Mouse (Mus musculus) midbrain, postnatal 0 days (tissue): ENCODE measurements around the gene Vmn1r188. TPM values are rescaled to one million over a fixed set of nuclear protein-coding genes. Genes with fewer than 3 reads are reported as not detected.
"Not testable (repeated sequence)": the region's sequence is repeated elsewhere in the genome, so short reads cannot be mapped to it uniquely, and the experiment has no call there.

ENCODE experiments used
- ATAC-seq: fragments of 200-750 bp; cut with Nextera tagmentation; 2 replicates; pipeline ENCODE4 v1.8.0; 2017; ENCODE audit warnings: moderate number of reproducible peaks, mild to moderate bottlenecking, moderate TSS enrichment, moderate library complexity; ENCODE audit not compliant: low FRiP score
- DNase-seq: peaks from one replicate; pipeline ENCODE4 v3.0.0-alpha.2; 2015; ENCODE audit warnings: low spot score
- H3K27ac ChIP-seq: fragments of 300-500 bp; sonication (generic); 2 replicates; pipeline ENCODE4 v1.5.1; 2014; ENCODE audit warnings: low read depth, mild to moderate bottlenecking, low read length, mixed read lengths
- H3K27me3 ChIP-seq: fragments of 300-500 bp; sonication (generic); 2 replicates; pipeline ENCODE4 v1.6.1; 2014; ENCODE audit warnings: low read length, control low read depth, mixed read lengths; ENCODE audit not compliant: insufficient read depth
- H3K36me3 ChIP-seq: fragments of 300-500 bp; sonication (generic); 2 replicates; pipeline ENCODE4 v1.6.1; 2014; ENCODE audit warnings: low read length, control low read depth, mixed read lengths; ENCODE audit not compliant: insufficient read depth
- H3K4me1 ChIP-seq: fragments of 300-500 bp; sonication (generic); 2 replicates; pipeline ENCODE4 v1.6.1; 2014; ENCODE audit warnings: mild to moderate bottlenecking, control low read depth, antibody characterized with exemption, low read length, mixed read lengths; ENCODE audit not compliant: insufficient read depth
- H3K4me2 ChIP-seq: fragments of 300-500 bp; sonication (generic); 2 replicates; pipeline ENCODE4 v1.6.1; 2014; ENCODE audit warnings: low read depth, mild to moderate bottlenecking, low read length, mixed read lengths; ENCODE audit not compliant: poor library complexity, severe bottlenecking
- H3K4me3 ChIP-seq: fragments of 300-500 bp; sonication (generic); 2 replicates; pipeline ENCODE4 v1.5.1; 2014; ENCODE audit warnings: low read depth, mild to moderate bottlenecking, low read length, moderate library complexity
- H3K9ac ChIP-seq: fragments of 300-500 bp; sonication (generic); replicated peaks from 2 replicates; pipeline ENCODE4 v1.6.1; 2014; ENCODE audit warnings: mild to moderate bottlenecking, low read length, moderate library complexity, mixed read lengths; ENCODE audit not compliant: poor library complexity, severe bottlenecking
- H3K9me3 ChIP-seq: fragments of 300-500 bp; sonication (generic); 2 replicates; pipeline ENCODE4 v1.6.1; 2016; ENCODE audit warnings: low read length, control low read depth
- CTCF ChIP-seq: IDR thresholded peaks from 2 replicates; pipeline ENCODE4 v1.5.1; 2016; ENCODE audit warnings: antibody characterized with exemption, mild to moderate bottlenecking
- WGBS: fragments of 180-500 bp; shearing (Covaris S2); extraction: QIAGEN DNeasy Blood & Tissue Kit; methylation state at CpG from one replicate; pipeline ENCODE4 v1.1.7; 2014; 5-methylcytosine and 5-hydroxymethylcytosine counted together
- microRNA-seq: library from miRNA; unstranded; fragments of <30 nt; microRNA quantifications from one replicate; pipeline ENCODE4, GENCODE M21; 2016; ENCODE audit warnings: borderline number of aligned reads
- polyA plus RNA-seq: library from polyadenylated mRNA; unstranded; fragments of >200 nt; fragmentation: Nextera tagmentation; extraction: Ambion mirVana; gene quantifications from 2 replicates; pipeline ENCODE4 v1.2.1, GENCODE M21; 2015
- total RNA-seq: library from RNA; depleted of rRNA; stranded (reverse); fragments of >200 nt; gene quantifications from 2 replicates; pipeline ENCODE4 v1.2.3, GENCODE M21; 2014; rRNA removed

The Vmn1r188 gene
- total and polyA plus RNA-seq, 2 experiments from 2014 or later, result not detected

DNA sequence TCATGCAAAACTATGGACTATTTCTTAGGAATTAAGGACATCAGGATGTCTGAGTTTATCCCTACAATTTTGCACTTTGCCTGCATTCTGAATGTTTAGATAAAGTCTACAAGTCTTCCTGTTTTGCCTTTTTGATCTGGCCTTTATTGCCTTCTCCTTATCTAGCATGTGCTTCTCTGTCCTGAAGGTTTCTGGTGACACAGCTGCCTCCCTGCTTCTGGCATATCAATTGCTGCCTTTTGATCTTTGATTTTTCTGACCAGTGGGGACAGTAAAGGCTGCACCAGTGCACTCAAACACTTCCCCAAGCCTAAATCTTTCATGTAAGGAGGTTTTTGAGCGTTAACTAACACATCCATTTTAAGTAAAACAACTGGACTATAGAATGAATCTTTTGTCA, 20.8 kb upstream of the Vmn1r188 start:
- TF ChIP-seq CTCF, result no peak
- 71% methylated on average over 1 of the region's 1 CpGs for WGBS
- no peak overlapping the region for H3K4me3 ChIP-seq

DNA sequence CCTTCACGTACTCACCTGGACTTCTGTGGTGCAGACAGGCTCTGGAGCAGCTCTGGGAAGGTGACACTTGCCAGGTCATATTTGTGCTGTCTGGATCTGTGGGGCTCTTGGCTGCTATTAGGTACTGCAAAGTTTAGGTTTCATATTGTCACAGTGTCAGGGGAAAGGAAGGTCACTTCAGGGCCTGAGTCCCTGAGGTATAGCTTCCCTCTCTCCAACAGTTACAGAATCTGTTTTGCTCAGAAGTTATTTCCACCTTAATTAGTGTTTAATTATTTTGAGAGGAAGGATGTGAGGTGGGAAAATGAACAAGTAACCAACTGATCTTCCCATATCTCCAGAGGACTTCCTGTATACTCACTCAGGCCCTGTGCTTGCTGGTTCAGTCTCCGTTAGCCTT, 21.5 kb downstream of the Vmn1r188 start, which contains the start of gene Vmn1r189:
Vmn1r189 (minus strand) TSS at position 101 of the 400 bp plus-strand sequence.
- not testable (repeated sequence) for H3K36me3 ChIP-seq, ATAC-seq
- 94% methylated on average over 1 of the region's 2 CpGs for whole genome bisulfite sequencing

More for the DNA sequence above, 20.8 kb upstream of the Vmn1r188 start:
- Histone ChIP-seq H3K36me3 (no peaks in the 10 kb centered on the region), H3K27ac (no peak overlapping the region), H3K27me3 (no peaks in the 10 kb centered on the region), H3K4me2 (no peak overlapping the region), H3K9me3 (no peaks in the 10 kb centered on the region), H3K4me1 (no peaks in the 10 kb centered on the region), H3K9ac (no peak overlapping the region)
- DNase-seq (no peak), ATAC-seq (no peak)

DNA sequence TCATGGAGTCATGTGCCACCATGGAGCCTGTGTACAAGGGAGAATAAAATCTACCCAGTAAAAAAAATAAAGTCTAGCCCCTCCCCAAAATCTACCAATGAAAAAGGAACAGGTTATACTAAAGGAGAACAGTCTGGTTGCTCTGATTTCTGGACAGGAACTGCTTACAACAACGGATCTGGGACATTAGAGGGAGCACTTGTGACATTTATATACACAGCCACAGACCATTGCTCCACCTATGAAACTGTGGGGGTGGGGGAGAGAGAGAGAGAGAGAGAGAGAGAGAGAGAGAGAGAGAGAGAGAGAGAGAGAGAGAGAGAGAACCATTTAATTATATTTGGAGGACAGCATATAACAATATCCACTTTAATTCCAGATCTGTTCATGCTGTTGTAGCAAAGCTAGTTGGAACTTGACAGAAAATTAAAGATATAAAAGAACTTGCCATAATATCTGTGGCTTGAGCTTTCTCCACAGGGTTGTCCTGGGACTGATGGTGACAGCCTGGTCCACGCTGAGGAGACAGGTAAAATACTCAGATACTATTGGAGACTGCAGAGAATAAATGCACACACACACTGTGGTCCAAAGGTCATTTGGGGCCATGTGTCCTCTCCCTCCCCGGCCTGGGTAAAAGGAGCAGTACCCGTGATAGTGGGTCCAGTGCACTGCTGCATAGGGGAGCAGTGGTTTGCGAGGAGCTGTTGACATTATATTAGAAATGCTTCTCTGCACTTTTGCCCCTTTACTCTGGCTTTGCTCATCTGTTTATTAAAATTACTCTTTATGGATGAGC, 52.5 kb downstream of the Vmn1r188 start:
- ATAC-seq, result peak; percentile 65
- H3K36me3 ChIP-seq, H3K4me1 ChIP-seq, H3K9ac ChIP-seq, H3K27ac ChIP-seq, H3K4me2 ChIP-seq, H3K27me3 ChIP-seq, H3K4me3 ChIP-seq, H3K9me3 ChIP-seq: not testable (repeated sequence)
- WGBS, result 85% methylated on average over 4 of the region's 5 CpGs
- DNase-seq, result peak; percentile 14
- peak; percentile 31; the same call in 1 of the 2 replicates for TF ChIP-seq CTCF

More for the DNA sequence above, 21.5 kb downstream of the Vmn1r188 start, which contains the start of gene Vmn1r189:
- H3K27me3 ChIP-seq, H3K4me3 ChIP-seq, H3K27ac ChIP-seq, H3K4me1 ChIP-seq, H3K4me2 ChIP-seq, H3K9me3 ChIP-seq, H3K9ac ChIP-seq, DNase-seq: not testable (repeated sequence)

Small RNAs within 50 kb of the gene (microRNA-seq; reads per million reads assigned to microRNA genes)
- gene Gm26300 (not detected), gene Gm44390 (not detected), gene Gm44486 (not detected)

Other genes with a start within 250 kb of the Vmn1r188 start
- 8.1 and 9.8 TPM in 2 replicates for gene Zfp184, start 139.3 kb upstream of the Vmn1r188 start, total RNA-seq
- gene Zfp184, start 139.3 kb upstream of the Vmn1r188 start, polyA plus RNA-seq, result 7.5 and 8.4 TPM in 2 replicates
- 0.05 and 0.90 TPM in 2 replicates for gene Pom121l2, start 103.2 kb upstream of the Vmn1r188 start, total RNA-seq
- gene Pom121l2, start 103.2 kb upstream of the Vmn1r188 start, polyA plus RNA-seq, result not detected in 2 replicates
- gene Prss16, start 74.7 kb upstream of the Vmn1r188 start, total RNA-seq, result 0.09 and 1.6 TPM in 2 replicates
- gene Prss16, start 74.7 kb upstream of the Vmn1r188 start, polyA plus RNA-seq, result not detected in 2 replicates
- 4.5 and 62.6 TPM in 2 replicates for gene Hist1h2ah, start 48.9 kb upstream of the Vmn1r188 start, total RNA-seq
- gene Hist1h2ah, start 48.9 kb upstream of the Vmn1r188 start, polyA plus RNA-seq, result 6.9 TPM in 1 of 2 replicates, not detected in the other
- 112 and 321 TPM in 2 replicates for gene Hist1h2bk, start 48.6 kb upstream of the Vmn1r188 start, total RNA-seq
- gene Hist1h2bk, start 48.6 kb upstream of the Vmn1r188 start, polyA plus RNA-seq, result not detected in 2 replicates
- 10.0 and 19.2 TPM in 2 replicates for gene Hist1h4i, start 43.1 kb upstream of the Vmn1r188 start, total RNA-seq
- 2.2 and 2.5 TPM in 2 replicates for gene Hist1h4i, start 43.1 kb upstream of the Vmn1r188 start, polyA plus RNA-seq
- gene Hist1h2ag, start 41.5 kb upstream of the Vmn1r188 start, total RNA-seq, result 84.2 and 252 TPM in 2 replicates
- gene Hist1h2ag, start 41.5 kb upstream of the Vmn1r188 start, polyA plus RNA-seq, result 2.5 TPM in 1 of 2 replicates, not detected in the other
- gene Hist1h2bj, start 41.2 kb upstream of the Vmn1r188 start, total RNA-seq, result 161 and 335 TPM in 2 replicates
- 2.7 and 3.2 TPM in 2 replicates for gene Hist1h2bj, start 41.2 kb upstream of the Vmn1r188 start, polyA plus RNA-seq
- gene Vmn1r189, start 21.4 kb downstream of the Vmn1r188 start, total RNA-seq, result not detected in 2 replicates
- gene Vmn1r189, start 21.4 kb downstream of the Vmn1r188 start, polyA plus RNA-seq, result not detected in 2 replicates
- not detected in 2 replicates for gene Vmn1r191, start 99.5 kb downstream of the Vmn1r188 start, total RNA-seq
- gene Vmn1r191, start 99.5 kb downstream of the Vmn1r188 start, polyA plus RNA-seq, result not detected in 2 replicates
- gene Vmn1r192, start 106.7 kb downstream of the Vmn1r188 start, total RNA-seq, result not detected in 2 replicates
- not detected in 2 replicates for gene Vmn1r192, start 106.7 kb downstream of the Vmn1r188 start, polyA plus RNA-seq
- not detected in 2 replicates for gene Vmn1r193, start 138.7 kb downstream of the Vmn1r188 start, total RNA-seq
- not detected in 2 replicates for gene Vmn1r193, start 138.7 kb downstream of the Vmn1r188 start, polyA plus RNA-seq
- not detected in 2 replicates for gene Vmn1r194, start 159.8 kb downstream of the Vmn1r188 start, total RNA-seq
- not detected in 2 replicates for gene Vmn1r194, start 159.8 kb downstream of the Vmn1r188 start, polyA plus RNA-seq
- gene Vmn1r195, start 186.1 kb downstream of the Vmn1r188 start, total RNA-seq, result not detected in 2 replicates
- not detected in 2 replicates for gene Vmn1r195, start 186.1 kb downstream of the Vmn1r188 start, polyA plus RNA-seq
- not detected in 2 replicates for gene Vmn1r196, start 205.5 kb downstream of the Vmn1r188 start, total RNA-seq
- gene Vmn1r196, start 205.5 kb downstream of the Vmn1r188 start, polyA plus RNA-seq, result not detected in 2 replicates
- gene Vmn1r197, start 240.1 kb downstream of the Vmn1r188 start, total RNA-seq, result not detected in 2 replicates
- gene Vmn1r197, start 240.1 kb downstream of the Vmn1r188 start, polyA plus RNA-seq, result not detected in 2 replicates